Mouse (Mus musculus): ENCODE results near the gene Lurap1l.

Lurap1l gene

DNA sequence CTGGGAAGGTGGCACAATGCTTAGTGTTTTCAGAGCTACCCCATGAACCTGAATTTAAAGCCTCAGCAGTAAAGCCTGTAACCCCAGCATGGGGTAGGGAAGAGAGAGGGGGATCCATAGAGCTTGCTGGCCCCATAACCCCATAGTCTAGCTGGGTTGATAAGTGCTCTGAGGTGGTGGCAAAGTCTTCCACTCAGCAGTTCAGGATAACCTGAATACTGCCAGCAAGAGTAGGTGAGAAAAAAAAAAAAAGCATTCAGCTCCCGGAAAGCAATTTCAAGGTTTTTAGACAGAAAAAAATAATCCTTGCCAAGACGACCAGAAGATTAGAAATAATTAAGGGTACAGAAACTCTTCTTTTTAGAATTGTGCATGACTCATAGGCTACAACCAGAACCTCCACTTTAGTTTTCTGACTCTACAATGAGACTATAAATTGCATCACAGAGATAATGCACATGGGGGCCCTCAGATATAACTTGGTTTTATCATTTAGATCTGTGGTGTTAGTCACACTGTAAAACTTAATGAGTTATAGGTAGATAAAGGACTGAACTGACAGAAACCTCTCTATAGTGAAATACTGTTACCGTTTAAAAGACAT, 8.2 kb downstream of the Lurap1l start:
- no peak for DNase-seq

DNA sequence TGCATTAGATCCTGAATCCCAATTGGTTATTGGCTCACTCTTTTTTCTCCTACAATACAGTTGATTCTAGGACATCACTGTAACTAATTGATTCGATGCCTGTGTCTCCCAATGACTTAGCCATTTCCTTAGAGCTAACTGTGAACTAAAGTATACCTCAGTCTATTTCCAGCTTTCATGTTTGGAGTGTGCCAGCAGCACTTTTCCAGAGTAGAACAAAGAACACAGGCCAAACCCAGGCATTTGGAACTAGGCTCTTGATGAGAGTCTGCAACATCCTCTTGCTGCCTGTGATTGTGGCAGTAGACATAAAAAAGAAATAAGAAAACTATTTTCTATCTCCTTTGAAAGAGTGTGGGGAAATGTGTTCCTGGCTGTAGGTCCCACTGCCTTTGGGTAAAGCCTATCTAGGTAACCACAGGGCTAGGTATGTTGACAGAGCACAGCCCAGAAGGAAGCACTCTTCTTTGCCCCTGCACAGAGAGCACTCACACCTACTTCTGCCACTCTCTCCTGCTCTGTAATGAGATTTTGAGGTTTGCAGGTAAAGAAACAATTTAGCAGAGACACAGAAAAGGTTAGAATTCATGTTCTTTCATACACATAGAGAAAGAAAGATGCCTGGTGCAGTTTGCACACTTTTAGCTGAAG, 8.9 kb downstream of the Lurap1l start:
- DNase-seq = no peak

- DNase-seq = no peak
These were observed 11.4 kb downstream of the Lurap1l start for GRCm38 (mm10) chr4:80921646-80922489.

DNA sequence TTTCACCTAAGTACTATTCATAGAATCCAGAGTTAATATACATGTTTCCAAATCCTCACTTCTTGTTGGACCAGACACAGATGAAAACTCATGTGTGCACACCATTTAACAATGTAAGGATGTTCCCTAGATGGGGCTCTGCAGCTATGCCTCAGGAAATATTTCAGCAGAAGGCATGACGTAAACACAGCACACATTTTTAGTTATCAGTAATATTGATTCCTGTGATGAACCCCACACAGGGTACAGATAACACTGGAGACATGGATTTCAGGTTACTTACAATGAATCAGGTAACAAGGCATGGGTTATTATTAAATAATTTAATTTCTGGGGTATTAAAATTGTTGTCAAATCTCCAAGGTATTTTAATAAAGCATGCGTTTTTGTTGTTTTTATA, 12.2 kb downstream of the Lurap1l start:
- no peak for DNase-seq

DNA sequence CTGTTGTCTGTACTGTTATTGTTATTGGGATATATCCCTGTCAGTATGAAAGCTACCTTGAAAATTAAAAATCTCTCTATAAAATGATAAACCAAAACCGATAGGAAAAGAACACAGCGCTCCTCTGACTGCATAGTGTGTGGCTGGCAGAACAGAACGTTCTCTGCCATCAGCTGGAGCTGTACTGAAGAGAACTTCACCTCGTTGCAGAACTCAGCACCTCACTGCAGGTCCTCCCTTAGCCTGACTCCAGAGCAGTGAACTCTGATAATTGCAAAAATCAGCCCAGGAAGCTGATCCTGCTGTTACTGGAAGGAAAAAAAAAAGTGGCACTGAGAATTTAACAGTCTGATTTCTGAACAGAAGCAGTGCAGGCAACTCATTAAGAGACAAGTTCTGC, 14.4 kb downstream of the Lurap1l start:
- no peak for DNase-seq

DNA sequence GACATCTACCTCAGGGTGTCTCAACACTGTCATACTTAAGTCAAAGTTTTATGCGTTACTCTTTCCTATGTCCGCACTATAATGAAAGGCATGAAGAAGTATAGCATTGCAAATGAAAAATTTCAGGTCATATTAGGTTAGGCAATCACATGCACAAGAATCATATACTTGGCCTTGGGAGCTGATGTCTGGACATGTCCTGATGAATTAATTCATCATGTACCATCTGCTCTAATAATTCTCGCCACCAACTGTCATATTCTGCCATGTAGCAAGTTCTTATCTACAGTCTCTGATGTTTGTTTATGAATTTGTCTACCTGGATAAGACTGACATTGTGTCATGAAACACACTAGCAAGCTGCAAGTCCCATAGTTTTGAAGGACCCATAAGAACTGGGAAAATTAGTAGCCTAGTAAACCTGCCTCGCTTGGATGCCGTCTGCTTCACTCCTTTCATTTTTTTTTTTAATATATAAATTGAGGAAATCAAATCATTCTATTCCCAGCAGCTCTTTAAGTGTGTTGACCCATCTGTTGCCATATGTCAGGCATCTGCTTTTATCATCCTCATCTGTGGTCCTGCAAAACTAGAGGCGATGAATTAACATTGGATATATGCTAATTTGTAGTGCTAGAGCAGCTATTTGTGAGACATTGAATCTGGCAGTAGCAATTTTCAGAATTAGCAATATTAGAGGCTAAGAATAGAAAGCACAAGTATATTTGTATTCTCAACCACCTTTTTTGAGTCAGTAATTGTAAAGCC, 15.5 kb downstream of the Lurap1l start:
- peak; percentile 70 for DNase-seq

GRCm38 (mm10) chr4:80934749-80935148, 24.3 kb downstream of the Lurap1l start:
- no peak for DNase-seq

- no peak for DNase-seq
These were observed 28.7 kb downstream of the Lurap1l start for GRCm38 (mm10) chr4:80939115-80939514.

- DNase-seq = no peak
These were observed 30.5 kb downstream of the Lurap1l start for GRCm38 (mm10) chr4:80940946-80941345.

DNA sequence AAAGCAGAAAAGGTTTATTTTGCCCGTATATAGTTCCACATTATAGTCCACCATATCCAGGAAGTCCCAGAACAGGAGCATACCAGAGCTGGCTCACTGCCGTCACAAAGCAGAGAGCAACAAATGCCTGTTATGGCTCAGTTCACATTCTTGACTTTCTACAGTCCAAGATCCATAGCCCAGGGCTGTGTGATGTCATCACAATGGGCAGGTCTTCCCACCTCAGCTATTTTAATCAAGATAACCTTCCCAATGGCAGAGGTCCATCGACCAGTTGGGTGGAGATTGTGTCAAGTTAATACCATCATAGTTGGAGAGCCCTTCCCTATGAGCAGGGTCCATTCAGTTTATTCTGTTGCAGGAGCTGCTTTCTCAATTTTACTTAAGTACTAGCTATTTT, 31.5 kb downstream of the Lurap1l start:
- no peak for DNase-seq

- peak; percentile 75 for DNase-seq
These were observed 34.2 kb downstream of the Lurap1l start for GRCm38 (mm10) chr4:80944605-80945004.

DNA sequence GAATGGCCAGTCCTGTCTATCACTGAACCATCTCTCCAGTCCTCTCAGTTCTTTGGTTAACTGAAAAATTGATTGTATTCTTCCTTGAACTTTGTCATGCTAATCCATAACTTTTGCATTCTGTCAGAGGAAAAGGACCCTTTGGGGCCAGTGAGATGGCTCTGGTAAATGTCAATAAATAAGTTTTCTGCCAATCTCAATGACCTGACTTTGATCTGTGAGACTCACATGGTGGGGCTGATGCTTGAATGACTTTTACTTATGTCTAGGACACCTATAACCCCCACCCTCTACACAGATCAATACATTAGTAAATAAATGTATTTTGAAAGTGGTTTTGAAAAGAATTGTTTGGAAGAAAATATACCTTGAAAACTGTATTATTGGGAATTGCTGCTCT, 38.7 kb downstream of the Lurap1l start:
- no peak for DNase-seq

DNA sequence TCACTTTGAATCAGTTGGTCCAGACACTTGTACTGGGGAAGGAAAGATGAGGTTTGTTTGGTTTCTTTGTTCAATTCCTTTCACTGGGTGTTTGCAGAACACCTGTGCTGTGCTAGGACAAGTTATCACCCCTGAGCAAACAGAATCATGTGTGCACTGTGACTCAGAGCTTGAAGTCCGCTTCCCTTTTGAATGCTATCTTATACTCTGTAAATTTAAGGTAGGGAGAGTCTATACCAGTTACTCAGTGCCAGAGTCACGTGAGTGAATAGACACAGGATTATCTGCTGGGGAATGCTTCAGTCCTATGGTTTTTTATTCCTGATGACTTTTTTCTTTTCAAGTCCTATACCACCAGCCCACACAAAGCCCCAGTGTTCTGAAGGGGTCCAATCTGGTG, 39.3 kb downstream of the Lurap1l start:
- DNase-seq = no peak

- DNase-seq = no peak
These were observed 39.9 kb downstream of the Lurap1l start for GRCm38 (mm10) chr4:80950280-80950781.

GRCm38 (mm10) chr4:80952653-80953052, 42.2 kb downstream of the Lurap1l start:
- DNase-seq = no peak

GRCm38 (mm10) chr4:80955942-80956341, 45.5 kb downstream of the Lurap1l start:
- DNase-seq = no peak

GRCm38 (mm10) chr4:80967526-80967925, 57.1 kb downstream of the Lurap1l start:
- no peak for DNase-seq

DNA sequence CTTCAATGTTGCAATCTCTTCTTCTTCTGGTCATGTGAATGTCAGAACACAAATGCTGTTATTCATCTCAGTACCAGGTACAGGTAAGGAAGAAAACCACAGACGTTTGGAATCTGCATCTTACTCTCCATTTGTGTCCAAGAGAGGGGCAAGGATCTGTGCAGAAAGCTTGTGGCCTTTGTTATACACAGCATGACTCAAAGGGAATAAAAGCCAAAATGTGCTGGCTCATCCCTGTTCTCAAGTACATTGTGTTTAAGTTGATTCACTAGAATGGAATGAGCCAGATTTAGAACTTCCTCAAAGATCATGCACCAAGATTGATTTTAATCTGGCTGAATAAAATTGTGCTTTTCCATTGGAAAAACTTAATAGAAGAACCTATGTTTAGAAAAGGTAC, 61.4 kb downstream of the Lurap1l start:
- DNase-seq = no peak

- no peak for DNase-seq
These were observed 63.5 kb downstream of the Lurap1l start for GRCm38 (mm10) chr4:80973896-80974295.

GRCm38 (mm10) chr4:80990819-80991218, 80.4 kb downstream of the Lurap1l start:
- no peak for DNase-seq

DNA sequence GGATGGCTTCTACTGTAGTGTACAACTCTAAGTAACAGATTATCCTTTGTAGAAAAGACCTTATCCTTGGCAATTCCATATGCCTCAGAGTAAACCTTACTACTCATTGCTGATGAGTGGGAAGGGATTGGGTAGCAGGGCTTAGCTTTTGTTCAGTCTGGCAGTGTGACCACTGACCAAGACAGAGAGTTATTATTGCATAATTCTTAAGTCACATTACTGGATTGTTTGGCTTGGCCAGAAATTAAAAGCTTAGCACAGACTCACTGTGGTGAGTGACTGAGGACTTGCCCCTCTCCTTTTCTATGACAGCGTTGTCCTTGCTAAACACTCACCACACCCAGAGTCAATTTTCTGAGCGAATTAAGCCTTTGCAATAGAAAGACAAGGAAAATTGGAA, 93.1 kb downstream of the Lurap1l start:
- DNase-seq = no peak

All from layer of hippocampus, adult 9-11 months (tissue).